Mouse (Mus musculus) ES-E14 (cell line): ENCODE measurements at regions not wholly inside any gene's neighbourhood (a gene's known extent, or its start where the extent isn't known, plus 50 kb on each side); places are given as distances from the start of the nearest gene placed in this dataset.

Source experiments
- CHD2 ChIP-seq: IDR thresholded peaks from 2 replicates; pipeline ENCODE4 v1.6.1; 2014; ENCODE audit warnings: mild to moderate bottlenecking, low read depth, low read length, inconsistent platforms
- MAFK ChIP-seq: IDR thresholded peaks from 2 replicates; pipeline ENCODE4 v1.6.1; 2014; ENCODE audit warnings: mild to moderate bottlenecking, low read depth, low read length, inconsistent platforms; ENCODE audit not compliant: insufficient read depth
- ZC3H11A ChIP-seq: IDR thresholded peaks from 2 replicates; pipeline ENCODE4 v1.6.1; 2012; ENCODE audit warnings: low read depth, mild to moderate bottlenecking, inconsistent platforms, low read length, borderline replicate concordance
- ZNF384 ChIP-seq: IDR thresholded peaks from 2 replicates; pipeline ENCODE4 v1.6.1; 2012; ENCODE audit warnings: low read depth, low read length, inconsistent platforms

GRCm38 (mm10) chr6:20626382-20626781, 588.9 kb upstream of the Kcnd2 start:
- no peak for TF ChIP-seq ZC3H11A
- no peak for TF ChIP-seq MAFK
- no peak for TF ChIP-seq ZNF384
- no peak for TF ChIP-seq CHD2
